Mouse (Mus musculus): Measurements from ENCODE around the gene Tgfa. TPM values are rescaled to one million over a fixed set of nuclear protein-coding genes. Genes with fewer than 3 reads are reported as not detected.
A peak's percentile ranks its signal among the peaks of the same experiment; 100 is the strongest.

The Tgfa gene
- polyA plus RNA-seq, 1 experiment = 18.6 TPM

GRCm38 (mm10) chr6:86249042-86249441 lies 54.0 kb downstream of the Tgfa start:
- TF ChIP-seq CTCF (IDR thresholded peaks at IDR 0.05; ENCODE audit: extremely low read depth, insufficient read depth, low read length) (no peak), POLR2A (IDR thresholded peaks at IDR 0.05; ENCODE audit: extremely low read depth, insufficient read depth, low read length) (no peak)
- Histone ChIP-seq H3K27ac (ENCODE audit: insufficient read depth, low read length) (no peak overlapping the region), H3K4me3 (ENCODE audit: insufficient read depth, low read length) (no peak overlapping the region), H3K4me1 (ENCODE audit: control insufficient read depth, insufficient read depth, low read length) (peaks cover 2% of the 10 kb centered on the region)

GRCm38 (mm10) chr6:86250236-86250635 lies 55.2 kb downstream of the Tgfa start:
- TF ChIP-seq POLR2A (IDR thresholded peaks at IDR 0.05; ENCODE audit: extremely low read depth, insufficient read depth, low read length) (no peak), CTCF (IDR thresholded peaks at IDR 0.05; ENCODE audit: extremely low read depth, insufficient read depth, low read length) (no peak)
- 0 out of 2 replicates have a peak overlapping the region, but pooled peaks have one; percentile 29 for H3K27ac ChIP-seq (ENCODE audit: insufficient read depth, low read length)
- H3K4me1 ChIP-seq (ENCODE audit: control insufficient read depth, insufficient read depth, low read length) = peaks cover 2% of the 10 kb centered on the region
- H3K4me3 ChIP-seq (ENCODE audit: insufficient read depth, low read length) = no peak overlapping the region

GRCm38 (mm10) chr6:86250830-86251229 lies 55.8 kb downstream of the Tgfa start:
- 0 out of 2 replicates have a peak overlapping the region, but pooled peaks have one; percentile 29 for H3K27ac ChIP-seq (ENCODE audit: insufficient read depth, low read length)

GRCm38 (mm10) chr6:86252176-86253125 lies 57.4 kb downstream of the Tgfa start:
- Histone ChIP-seq H3K4me3 (ENCODE audit: insufficient read depth, low read length) (no peak overlapping the region), H3K27ac (ENCODE audit: insufficient read depth, low read length) (no peak overlapping the region), H3K4me1 (ENCODE audit: control insufficient read depth, insufficient read depth, low read length) (peaks cover 2% of the 10 kb centered on the region)
- no peak for TF ChIP-seq POLR2A (IDR thresholded peaks at IDR 0.05; ENCODE audit: extremely low read depth, insufficient read depth, low read length)
- no peak for TF ChIP-seq CTCF (IDR thresholded peaks at IDR 0.05; ENCODE audit: extremely low read depth, insufficient read depth, low read length)

More at GRCm38 (mm10) chr6:86250830-86251229, 55.8 kb downstream of the Tgfa start:
- TF ChIP-seq CTCF (IDR thresholded peaks at IDR 0.05; ENCODE audit: extremely low read depth, insufficient read depth, low read length) = no peak
- TF ChIP-seq POLR2A (IDR thresholded peaks at IDR 0.05; ENCODE audit: extremely low read depth, insufficient read depth, low read length) = no peak
- Histone ChIP-seq H3K4me1 (ENCODE audit: control insufficient read depth, insufficient read depth, low read length) (peaks cover 2% of the 10 kb centered on the region), H3K4me3 (ENCODE audit: insufficient read depth, low read length) (no peak overlapping the region)

GRCm38 (mm10) chr6:86255899-86256298 lies 60.9 kb downstream of the Tgfa start:
- Histone ChIP-seq H3K4me3 (ENCODE audit: insufficient read depth, low read length) (no peak overlapping the region), H3K4me1 (ENCODE audit: control insufficient read depth, insufficient read depth, low read length) (peaks cover 2% of the 10 kb centered on the region), H3K27ac (ENCODE audit: insufficient read depth, low read length) (no peak overlapping the region)
- TF ChIP-seq CTCF (IDR thresholded peaks at IDR 0.05; ENCODE audit: extremely low read depth, insufficient read depth, low read length) (no peak), POLR2A (IDR thresholded peaks at IDR 0.05; ENCODE audit: extremely low read depth, insufficient read depth, low read length) (no peak)

- no peak overlapping the region for H3K27ac ChIP-seq (ENCODE audit: insufficient read depth, low read length)
- no peak for TF ChIP-seq CTCF (IDR thresholded peaks at IDR 0.05; ENCODE audit: extremely low read depth, insufficient read depth, low read length)
- TF ChIP-seq POLR2A (IDR thresholded peaks at IDR 0.05; ENCODE audit: extremely low read depth, insufficient read depth, low read length) = no peak
- no peak overlapping the region for H3K4me3 ChIP-seq (ENCODE audit: insufficient read depth, low read length)
- no peaks in the 10 kb centered on the region for H3K4me1 ChIP-seq (ENCODE audit: control insufficient read depth, insufficient read depth, low read length)
Observed at GRCm38 (mm10) chr6:86259242-86259641, 64.2 kb downstream of the Tgfa start.

GRCm38 (mm10) chr6:86260322-86261050 lies 65.5 kb downstream of the Tgfa start:
- H3K4me3 ChIP-seq (ENCODE audit: insufficient read depth, low read length) = no peak overlapping the region
- no peaks in the 10 kb centered on the region for H3K4me1 ChIP-seq (ENCODE audit: control insufficient read depth, insufficient read depth, low read length)
- TF ChIP-seq CTCF (IDR thresholded peaks at IDR 0.05; ENCODE audit: extremely low read depth, insufficient read depth, low read length) = no peak
- no peak for TF ChIP-seq POLR2A (IDR thresholded peaks at IDR 0.05; ENCODE audit: extremely low read depth, insufficient read depth, low read length)
- no peak overlapping the region for H3K27ac ChIP-seq (ENCODE audit: insufficient read depth, low read length)

- Histone ChIP-seq H3K27ac (ENCODE audit: insufficient read depth, low read length) (no peak overlapping the region), H3K4me1 (ENCODE audit: control insufficient read depth, insufficient read depth, low read length) (no peaks in the 10 kb centered on the region), H3K4me3 (ENCODE audit: insufficient read depth, low read length) (no peak overlapping the region)
- TF ChIP-seq CTCF (IDR thresholded peaks at IDR 0.05; ENCODE audit: extremely low read depth, insufficient read depth, low read length) (no peak), POLR2A (IDR thresholded peaks at IDR 0.05; ENCODE audit: extremely low read depth, insufficient read depth, low read length) (no peak)
Observed at GRCm38 (mm10) chr6:86266786-86267185, 71.8 kb downstream of the Tgfa start.

- Histone ChIP-seq H3K27ac (ENCODE audit: insufficient read depth, low read length) (no peak overlapping the region), H3K4me3 (ENCODE audit: insufficient read depth, low read length) (no peak overlapping the region), H3K4me1 (ENCODE audit: control insufficient read depth, insufficient read depth, low read length) (no peaks in the 10 kb centered on the region)
- TF ChIP-seq CTCF (IDR thresholded peaks at IDR 0.05; ENCODE audit: extremely low read depth, insufficient read depth, low read length) (no peak), POLR2A (IDR thresholded peaks at IDR 0.05; ENCODE audit: extremely low read depth, insufficient read depth, low read length) (no peak)
Observed at GRCm38 (mm10) chr6:86270373-86271068, 75.5 kb downstream of the Tgfa start.
